Mouse (Mus musculus) spleen, adult 10 weeks (tissue): ENCODE results near the gene Vwa5b1. TPM values are rescaled to one million over a fixed set of nuclear protein-coding genes. Genes with fewer than 3 reads are reported as not detected.

Source experiments
- polyA plus RNA-seq: library from polyadenylated mRNA; stranded (reverse); fragments of 350-450 nt; fragmentation: Illumina TruSeq; extraction: RNeasy Lipid Tissue Mini Kit (QIAGEN cat#74804); gene quantifications from one replicate; pipeline ENCODE4 v1.2.3, GENCODE M21; 2015; ENCODE audit warnings: low replicate concordance; ENCODE audit not compliant: insufficient read depth

The Vwa5b1 gene
- not detected for polyA plus RNA-seq

GRCm38 (mm10) chr4:138635428-138636145 lies at the start of gene Vwa5b1:
Vwa5b1 (minus strand) TSS chr4:138635884.

Other genes with a start within 250 kb of the Vwa5b1 start
- not detected for gene Fam43b, start 239.4 kb downstream of the Vwa5b1 start, polyA plus RNA-seq
- gene Mul1, start 201.2 kb downstream of the Vwa5b1 start, polyA plus RNA-seq = 11.3 TPM
- 11.5 TPM for gene Camk2n1, start 181.6 kb downstream of the Vwa5b1 start, polyA plus RNA-seq
- gene Pla2g2c, start 88.9 kb upstream of the Vwa5b1 start, polyA plus RNA-seq = not detected
- 0.10 TPM for gene Ubxn10, start 101.3 kb upstream of the Vwa5b1 start, polyA plus RNA-seq
- gene Pla2g2f, start 121.7 kb upstream of the Vwa5b1 start, polyA plus RNA-seq = 1.2 TPM
- gene Pla2g2d, start 139.9 kb upstream of the Vwa5b1 start, polyA plus RNA-seq = 155 TPM
- 33.7 TPM for gene Pla2g5, start 227.6 kb upstream of the Vwa5b1 start, polyA plus RNA-seq
- gene Gm13030, start 238.1 kb upstream of the Vwa5b1 start, polyA plus RNA-seq = not detected
- gene Pla2g2e, start 242.1 kb upstream of the Vwa5b1 start, polyA plus RNA-seq = not detected